Mouse (Mus musculus): ENCODE data around the gene Edn2. TPM values are rescaled to one million over a fixed set of nuclear protein-coding genes. Genes with fewer than 3 reads are reported as not detected.

Gene Edn2
- polyA plus RNA-seq, 2 experiments from 2014 or later: not detected

DNA sequence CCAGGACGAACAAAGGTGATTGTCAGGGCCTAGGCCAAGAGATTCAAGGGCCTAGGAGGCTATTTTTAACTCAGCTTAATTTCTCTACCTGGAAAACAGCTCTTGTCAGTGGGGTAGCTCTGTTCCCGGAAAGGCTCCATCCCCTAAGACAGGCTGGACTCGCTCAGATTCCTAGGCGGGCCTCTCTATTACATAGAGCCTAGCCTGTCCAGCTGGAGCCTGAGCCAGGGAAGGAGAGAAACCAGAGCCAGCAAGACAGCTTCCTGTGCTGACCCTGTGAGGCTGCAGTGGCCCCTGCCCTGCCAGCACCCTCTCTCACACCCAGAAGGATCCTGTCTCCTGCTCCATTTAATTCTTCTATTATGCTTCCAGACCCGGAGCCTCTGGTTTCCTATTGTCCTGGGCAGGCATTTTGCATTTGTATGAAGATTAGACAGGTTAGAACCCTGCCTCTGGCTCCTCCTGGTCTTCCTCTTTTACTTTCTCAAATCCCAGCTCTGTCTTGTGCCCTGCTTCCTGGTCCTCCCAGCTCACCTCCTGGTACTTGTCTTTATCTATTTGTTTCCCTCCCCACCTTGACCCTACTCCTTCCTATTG is 2.2 kb upstream of the Edn2 start:
- no peak for ATAC-seq

DNA sequence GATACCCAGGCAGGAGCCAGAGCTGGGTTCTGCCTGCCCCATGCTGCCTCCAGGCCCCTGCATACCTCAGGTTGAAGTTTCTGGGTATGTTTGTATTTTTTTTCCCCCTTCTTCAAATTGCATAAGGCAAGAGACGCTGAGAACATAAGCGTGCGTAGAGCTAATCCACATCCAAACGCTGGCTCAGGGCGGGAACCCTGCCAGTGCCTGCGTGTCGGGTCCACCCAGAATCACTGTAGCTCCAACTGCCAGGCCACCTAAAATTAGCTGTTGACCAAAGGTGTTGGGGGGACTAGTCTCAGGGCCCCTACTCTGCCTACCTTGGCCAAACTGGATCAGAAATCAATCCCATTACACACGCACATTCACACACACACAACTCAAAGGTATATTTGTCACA is 1.6 kb downstream of the Edn2 start:
- ATAC-seq: no peak

DNA sequence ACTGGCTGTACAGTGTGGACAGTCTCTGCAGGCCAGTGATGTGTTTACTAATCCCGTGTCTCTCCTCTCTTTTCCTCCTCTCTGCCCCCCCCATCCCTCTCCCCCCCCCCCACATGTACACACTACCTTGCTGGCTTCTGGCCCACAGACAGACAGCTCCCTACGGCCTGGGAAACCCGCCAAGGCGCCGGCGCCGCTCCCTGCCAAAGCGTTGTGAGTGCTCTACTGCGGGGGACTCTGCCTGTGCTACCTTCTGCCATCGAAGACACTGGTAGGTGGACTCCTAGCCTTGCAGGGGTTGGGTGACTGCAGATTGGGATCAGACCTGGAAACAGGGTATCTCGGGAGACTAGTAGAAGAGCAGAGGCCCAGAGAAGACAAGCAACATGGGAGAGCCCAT is 2.2 kb downstream of the Edn2 start:
- no peak for ATAC-seq

- no peak for ATAC-seq
Observed at GRCm38 (mm10) chr4:120164316-120164715, 3.3 kb downstream of the Edn2 start.

DNA sequence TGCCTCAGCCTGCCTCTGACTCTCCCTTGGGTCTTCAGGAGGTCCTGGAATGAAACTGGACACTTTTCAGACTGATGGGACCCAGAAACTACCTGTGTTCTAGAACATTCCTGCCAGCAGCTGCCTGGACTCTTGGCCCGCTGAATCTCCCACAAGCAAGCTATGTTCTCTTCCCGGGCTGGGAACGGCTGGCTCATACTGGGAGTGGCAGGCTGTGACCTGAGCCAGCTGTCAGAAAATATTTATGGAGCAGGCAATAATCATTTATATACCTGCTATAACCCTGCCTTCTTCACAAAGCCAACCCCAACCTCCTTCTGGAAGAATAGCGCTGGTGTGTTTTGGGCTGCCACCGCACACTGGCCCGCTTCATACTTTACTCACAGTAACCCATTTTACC is 6.8 kb downstream of the Edn2 start:
- ATAC-seq: no peak

DNA sequence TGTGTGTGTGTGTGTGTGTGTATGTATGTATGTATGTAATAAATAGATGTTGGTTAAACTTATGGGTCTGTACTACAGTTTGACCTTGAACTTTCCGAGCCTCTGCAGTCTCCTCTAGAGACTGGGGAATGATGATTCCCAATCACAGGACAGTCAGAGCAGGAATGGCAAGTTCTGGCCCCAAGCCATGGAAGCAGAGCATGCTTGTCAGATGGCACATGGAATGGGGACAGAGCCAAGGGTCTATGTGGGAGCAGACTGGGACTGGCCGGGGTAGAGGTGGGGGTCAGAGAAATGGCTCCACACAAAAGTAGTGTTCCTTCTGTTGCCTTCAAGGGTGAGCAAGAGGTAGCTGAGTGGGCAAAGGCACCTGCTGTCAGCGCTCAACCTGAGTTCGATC is 7.3 kb downstream of the Edn2 start:
- no peak for ATAC-seq

- ATAC-seq: no peak
Observed at GRCm38 (mm10) chr4:120170387-120170936, 9.5 kb downstream of the Edn2 start.

GRCm38 (mm10) chr4:120172050-120172684 is 11.2 kb downstream of the Edn2 start:
- ATAC-seq: no peak

GRCm38 (mm10) chr4:120179123-120179522 is 18.1 kb downstream of the Edn2 start:
- ATAC-seq: no peak

DNA sequence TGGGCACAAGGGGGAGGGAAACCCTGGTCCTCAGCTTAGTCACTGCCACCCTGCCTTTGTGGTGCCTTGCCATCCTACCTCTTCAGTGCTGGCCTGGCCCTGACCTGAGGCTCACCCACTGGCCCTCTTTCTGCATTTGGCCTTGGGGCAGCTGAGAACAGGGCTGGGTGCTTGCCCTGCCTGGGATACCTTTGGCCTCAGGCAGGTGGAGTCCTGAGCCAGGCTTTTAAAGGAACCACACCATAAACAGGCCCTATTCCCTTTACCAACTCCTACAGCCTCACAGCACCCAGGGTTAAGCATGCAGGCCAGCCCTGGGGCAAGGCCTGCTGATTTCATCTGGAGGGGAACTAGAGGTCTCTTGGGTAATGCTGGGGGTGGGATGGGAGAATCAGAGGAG is 19.5 kb downstream of the Edn2 start:
- ATAC-seq: no peak

DNA sequence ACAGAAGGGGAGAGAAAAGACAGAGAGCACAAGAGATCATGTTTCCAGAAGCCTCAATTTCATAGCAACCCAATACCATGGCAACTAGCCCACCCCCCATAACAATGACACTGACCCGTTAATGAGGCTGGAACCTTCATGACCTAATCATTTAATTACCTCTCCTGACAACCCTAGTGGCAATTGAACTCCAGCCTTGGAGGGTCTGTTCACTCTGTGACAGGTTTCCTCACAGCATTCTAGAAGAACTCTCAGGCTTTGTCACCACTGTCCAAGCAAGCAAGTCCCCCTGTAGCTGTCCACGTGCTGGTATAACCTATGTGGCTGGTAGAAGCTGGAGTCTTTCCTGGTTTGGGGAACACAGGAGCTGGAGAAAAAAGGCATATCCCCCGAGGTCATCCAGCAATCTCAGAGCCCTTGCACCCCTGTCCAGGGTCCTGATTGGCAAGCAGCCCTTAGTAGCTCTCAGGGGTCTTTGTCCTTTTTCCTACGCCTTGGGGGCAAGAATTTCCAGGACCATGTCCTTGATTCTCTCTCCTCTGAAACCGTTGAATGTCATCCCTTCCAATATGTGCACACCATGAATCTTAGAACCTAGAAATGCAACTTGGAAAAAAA is 23.5 kb downstream of the Edn2 start:
- no peak for ATAC-seq

GRCm38 (mm10) chr4:120186441-120186840 is 25.4 kb downstream of the Edn2 start:
- no peak for ATAC-seq

DNA sequence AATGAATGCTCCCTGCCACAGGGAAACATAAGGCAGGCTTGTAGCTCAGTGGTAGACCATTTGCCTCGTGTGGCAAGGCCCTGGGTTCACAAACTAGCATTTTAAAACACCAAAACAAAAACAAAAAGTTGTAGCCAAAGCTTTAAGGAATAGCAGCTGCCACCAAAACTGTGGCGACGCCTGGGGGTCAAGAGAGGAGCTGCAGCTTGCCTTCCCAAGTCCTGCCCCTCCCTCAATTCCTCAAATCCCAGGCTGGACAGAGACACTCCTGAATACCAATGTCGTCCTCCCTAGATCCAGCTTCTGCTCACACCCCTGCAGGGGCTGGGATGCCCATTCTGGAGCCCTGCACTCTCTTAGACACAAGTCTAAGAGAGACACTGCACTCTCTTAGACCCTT is 25.9 kb downstream of the Edn2 start:
- no peak for ATAC-seq

DNA sequence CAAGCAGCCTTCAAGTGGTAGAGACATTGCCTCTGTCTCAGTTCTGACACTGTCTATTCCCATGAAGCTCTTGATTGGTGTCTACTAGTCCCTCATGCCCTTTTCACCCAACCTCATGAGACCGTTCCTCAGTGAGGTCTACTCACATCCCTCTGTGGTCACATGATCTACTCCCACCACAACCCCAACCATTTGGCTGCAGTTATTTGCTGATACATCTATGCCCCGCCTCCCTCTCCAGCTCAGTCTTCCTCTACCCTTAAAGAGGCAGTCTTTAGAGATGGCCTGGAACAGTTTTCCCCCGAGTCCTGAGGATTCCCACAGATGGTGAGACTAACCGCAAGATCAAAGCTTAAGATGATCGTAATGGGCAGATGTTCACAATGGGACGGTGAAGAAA is 27.2 kb downstream of the Edn2 start:
- no peak for ATAC-seq

DNA sequence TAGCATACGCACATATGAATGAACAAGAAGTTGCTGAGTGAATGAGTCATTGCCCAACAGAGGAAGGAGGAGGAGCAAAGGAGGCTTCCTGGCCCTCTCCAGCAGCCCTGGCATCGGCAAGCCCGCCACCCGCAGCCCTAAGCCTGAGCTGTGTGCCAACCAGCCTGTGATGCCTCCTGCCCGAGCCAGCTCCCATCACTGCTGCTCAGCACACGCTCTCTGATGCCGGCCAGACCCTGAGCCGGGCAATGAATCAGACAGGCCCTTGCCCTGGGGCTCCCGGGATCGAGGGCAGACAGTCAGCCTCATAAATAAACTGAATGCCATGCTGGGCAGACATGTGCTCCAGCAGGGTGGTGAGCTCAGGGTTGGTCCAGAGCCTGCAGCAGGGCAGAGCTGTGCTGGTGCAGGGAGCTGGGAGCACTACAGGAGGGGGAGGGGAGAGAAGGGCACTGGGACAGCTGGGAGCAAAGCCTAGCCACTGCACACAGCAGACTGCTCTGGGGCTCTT is 27.7 kb downstream of the Edn2 start:
- no peak for ATAC-seq

- ATAC-seq: no peak
Observed at GRCm38 (mm10) chr4:120189941-120190340, 28.9 kb downstream of the Edn2 start.

GRCm38 (mm10) chr4:120191987-120192386 is 31.0 kb downstream of the Edn2 start:
- ATAC-seq: no peak

GRCm38 (mm10) chr4:120194026-120194425 is 33.0 kb downstream of the Edn2 start:
- no peak for ATAC-seq

- ATAC-seq: no peak
Observed at GRCm38 (mm10) chr4:120194965-120195364, 34.0 kb downstream of the Edn2 start.

GRCm38 (mm10) chr4:120199184-120199885 is 38.3 kb downstream of the Edn2 start:
- no peak for ATAC-seq

DNA sequence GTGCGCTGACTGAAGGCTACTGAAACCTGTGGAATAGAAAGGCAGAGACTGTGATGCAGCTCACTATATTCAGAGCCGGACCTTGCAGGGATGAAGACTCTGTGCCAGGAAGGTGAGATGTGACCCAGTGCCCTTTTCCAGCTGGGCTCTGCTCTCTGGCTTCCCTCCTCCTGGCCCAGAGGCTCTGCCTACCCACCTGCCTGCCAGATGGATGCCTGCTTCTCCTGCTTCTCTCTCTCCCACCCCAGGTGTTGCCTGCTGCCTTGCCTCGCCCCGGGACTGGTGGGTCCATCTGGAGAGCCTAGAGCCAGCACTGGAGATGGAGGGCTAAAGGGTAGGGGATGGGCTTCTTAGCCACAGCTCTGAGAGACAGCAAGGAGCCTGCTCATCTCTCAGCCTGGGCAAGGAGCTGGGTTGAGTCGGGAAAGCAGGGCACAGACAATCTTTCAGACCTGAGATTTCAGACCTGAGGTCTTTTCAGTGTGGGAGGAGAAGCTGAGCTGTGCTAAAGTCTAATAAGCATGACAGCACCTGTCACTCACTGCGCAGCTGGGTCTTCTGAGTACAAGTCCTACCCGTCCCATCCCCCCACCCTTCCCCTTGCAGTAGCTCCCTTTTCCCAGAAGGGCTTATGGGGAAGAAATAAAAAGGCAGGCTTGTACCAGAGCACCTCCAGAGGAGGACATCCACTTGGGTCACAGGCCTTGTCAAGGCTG is 39.7 kb downstream of the Edn2 start:
- no peak for ATAC-seq

DNA sequence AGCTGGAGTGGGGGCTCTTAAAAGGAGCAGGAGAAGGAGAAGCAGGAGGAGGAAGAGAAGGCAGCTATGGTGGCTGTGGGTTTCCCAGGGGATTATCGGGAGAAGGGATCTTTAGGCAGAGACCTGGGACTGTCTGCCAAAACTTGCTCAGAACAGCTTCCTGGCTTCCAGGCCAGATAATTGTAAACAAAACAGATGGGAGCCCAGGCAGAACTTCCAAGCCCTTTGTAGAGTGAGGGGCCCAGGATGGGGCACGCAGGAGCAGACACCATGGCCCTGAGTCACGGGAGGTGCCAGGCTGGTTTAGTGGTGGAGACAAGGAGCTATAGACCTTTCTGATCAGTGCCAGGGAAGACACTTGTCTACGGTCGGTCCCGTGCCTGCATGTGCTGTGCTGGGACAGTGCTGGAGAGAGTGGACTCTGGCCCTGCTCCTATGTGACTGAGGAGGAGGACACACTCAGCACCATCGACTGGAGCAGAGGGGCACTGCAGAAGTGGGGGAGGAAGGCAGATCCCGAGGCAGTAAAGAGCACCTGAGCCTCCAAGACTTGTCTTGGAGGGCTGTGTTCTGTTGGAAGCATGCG is 43.4 kb downstream of the Edn2 start:
- no peak for ATAC-seq

Data from CD4-positive, CD25-positive, alpha-beta regulatory T cell, adult 4 months (primary cell).